Mouse (Mus musculus) lung, adult 18-20 months (tissue): ENCODE measurements at regions not wholly inside any gene's neighbourhood (a gene's known extent, or its start where the extent isn't known, plus 50 kb on each side); places are given as distances from the start of the nearest gene placed in this dataset.

ENCODE experiments used
- DNase-seq, 2 experiments: peaks; one replicate each; pipeline ENCODE4 v3.0.0; 2022; ENCODE audit warnings: mixed read lengths in 2 of 2

GRCm38 (mm10) chr13:112044372-112044771 is 235.6 kb upstream of the Map3k1 start:
- DNase-seq, result no peak

GRCm38 (mm10) chr13:112046247-112047211 is 237.7 kb upstream of the Map3k1 start:
- no peak for DNase-seq

GRCm38 (mm10) chr13:112047408-112047807 is 238.6 kb upstream of the Map3k1 start:
- DNase-seq, result no peak

- DNase-seq, result no peak
Measured at GRCm38 (mm10) chr13:112047874-112048273, 239.1 kb upstream of the Map3k1 start.

GRCm38 (mm10) chr13:112048327-112048726 is 239.5 kb upstream of the Map3k1 start:
- no peak for DNase-seq

GRCm38 (mm10) chr13:112050892-112051291 is 237.4 kb upstream of the Ankrd55 start:
- DNase-seq, result no peak

- no peak for DNase-seq
Measured at GRCm38 (mm10) chr13:112052011-112052410, 236.2 kb upstream of the Ankrd55 start.

- DNase-seq, result no peak
Measured at GRCm38 (mm10) chr13:112052456-112052855, 235.8 kb upstream of the Ankrd55 start.

GRCm38 (mm10) chr13:112054879-112055371 is 233.3 kb upstream of the Ankrd55 start:
- peak in 1 of 2 experiments; percentile 21 for DNase-seq

GRCm38 (mm10) chr13:112058218-112058617 is 230.0 kb upstream of the Ankrd55 start:
- peak; percentile 24 to 38 for DNase-seq

GRCm38 (mm10) chr13:112058771-112059170 is 229.5 kb upstream of the Ankrd55 start:
- DNase-seq, result no peak

GRCm38 (mm10) chr13:112062024-112062423 is 226.2 kb upstream of the Ankrd55 start:
- no peak for DNase-seq

GRCm38 (mm10) chr13:112063409-112064111 is 224.7 kb upstream of the Ankrd55 start:
- DNase-seq, result no peak

GRCm38 (mm10) chr13:112064681-112065080 is 223.6 kb upstream of the Ankrd55 start:
- no peak for DNase-seq

GRCm38 (mm10) chr13:112067066-112067847 is 221.0 kb upstream of the Ankrd55 start:
- peak; percentile 41 to 58 for DNase-seq

- no peak for DNase-seq
Measured at GRCm38 (mm10) chr13:112070757-112071156, 217.5 kb upstream of the Ankrd55 start.

GRCm38 (mm10) chr13:112071209-112071955 is 216.9 kb upstream of the Ankrd55 start:
- no peak for DNase-seq

GRCm38 (mm10) chr13:112071956-112072314 is 216.3 kb upstream of the Ankrd55 start:
- DNase-seq, result no peak

- DNase-seq, result peak in 1 of 2 experiments; percentile 17
Measured at GRCm38 (mm10) chr13:112073519-112074406, 214.5 kb upstream of the Ankrd55 start.

GRCm38 (mm10) chr13:112075847-112076479 is 212.3 kb upstream of the Ankrd55 start:
- no peak for DNase-seq
